Mouse (Mus musculus) layer of hippocampus, postnatal 25 days (tissue): Measurements from ENCODE around the gene Olfr446. TPM values are rescaled to one million over a fixed set of nuclear protein-coding genes. Genes with fewer than 3 reads are reported as not detected.

Experiments used
- DNase-seq, 2 experiments: peaks; one replicate each; pipeline ENCODE4 v3.0.0; 2022; ENCODE audit warnings: mixed read lengths in 2 of 2, low spot score in 1 of 2; ENCODE audit errors: extremely low spot score in 1 of 2
- total RNA-seq, 2 experiments: library from RNA; stranded (reverse); gene quantifications; 2 replicates each; pipeline ENCODE4 v1.2.3; 2021

The Olfr446 gene
- not detected for total RNA-seq

DNA sequence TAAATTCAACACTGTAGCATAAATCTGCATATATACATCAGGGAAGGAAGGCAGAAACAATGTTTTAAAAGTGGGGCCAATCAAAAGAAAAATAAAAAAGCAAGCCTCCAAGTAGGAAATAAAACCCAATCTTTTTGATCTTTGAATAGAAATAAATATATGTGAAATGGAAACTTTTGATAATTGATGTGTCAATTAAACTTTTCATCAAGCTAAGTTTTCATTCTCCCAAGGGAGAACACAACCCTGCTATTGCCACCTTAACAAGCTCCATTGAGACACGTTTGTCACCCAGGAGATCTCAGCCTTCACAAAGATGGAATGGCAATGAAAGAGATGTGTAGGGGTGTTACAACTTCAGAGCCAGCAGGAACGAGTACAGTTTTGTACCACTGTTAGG, at the start of gene Olfr446:
Gene Olfr446 (plus strand): TSS at position 301 of the 400 bp plus-strand sequence.
- no peak for DNase-seq

DNA sequence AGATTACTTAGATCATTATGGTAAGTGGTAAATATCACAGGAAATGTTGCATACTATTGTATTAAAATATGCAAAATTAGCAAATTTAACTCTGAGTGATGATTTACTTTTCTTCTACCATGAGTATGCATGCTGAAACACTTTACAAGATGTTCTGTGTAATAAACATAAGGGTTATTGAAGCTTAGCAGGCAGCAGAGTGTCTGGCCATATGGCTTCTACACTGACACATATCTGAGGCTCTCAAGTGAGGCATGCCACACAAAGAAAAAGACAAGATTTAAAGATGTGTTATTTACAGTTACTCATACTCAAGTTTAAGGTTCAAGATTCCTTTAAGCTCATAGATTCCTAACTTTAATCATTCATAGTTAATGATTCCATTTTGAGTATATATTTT, 44.9 kb upstream of the Olfr446 start:
- no peak for DNase-seq

DNA sequence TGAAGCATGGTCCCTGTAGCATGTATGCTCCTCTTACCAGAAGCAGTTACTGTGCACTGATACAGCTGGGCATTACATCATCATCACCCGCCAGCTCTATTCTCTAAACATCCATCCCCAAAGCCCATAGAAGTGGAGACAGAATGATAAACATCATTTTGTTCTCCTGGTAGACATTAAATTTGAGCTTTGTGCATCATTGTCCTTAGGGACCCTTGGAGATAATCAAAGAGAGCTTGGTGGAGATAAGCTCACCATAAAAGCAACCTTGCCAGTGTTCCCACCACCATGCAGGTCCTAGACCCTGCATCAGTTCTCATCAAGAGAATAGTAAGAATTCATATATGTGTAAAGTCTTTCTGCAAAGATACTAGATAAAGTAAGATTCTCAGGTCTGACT, 31.0 kb upstream of the Olfr446 start, which contains the start of gene Olfr448:
Gene Olfr448 (plus strand): TSS at position 301 of the 400 bp plus-strand sequence.
- DNase-seq: no peak

DNA sequence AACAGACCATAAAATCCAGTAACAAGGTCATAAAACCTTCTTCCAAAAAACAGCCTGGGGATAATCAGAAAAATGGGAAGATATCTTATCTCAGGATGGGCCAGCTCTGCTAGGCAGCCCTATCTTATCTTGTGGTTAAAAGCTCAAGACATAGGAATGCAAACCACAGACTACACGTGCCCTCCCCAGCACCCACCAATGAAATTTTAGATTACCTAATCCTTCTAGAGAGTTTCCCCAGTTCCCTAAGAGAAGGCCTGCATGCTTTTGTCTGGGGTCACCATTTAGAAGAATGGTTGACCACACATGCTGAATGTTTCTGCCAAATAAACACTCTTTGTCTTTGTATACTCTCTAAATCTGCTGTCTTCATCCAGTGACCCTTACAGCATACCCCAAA, 20.8 kb upstream of the Olfr446 start:
- no peak for DNase-seq

DNA sequence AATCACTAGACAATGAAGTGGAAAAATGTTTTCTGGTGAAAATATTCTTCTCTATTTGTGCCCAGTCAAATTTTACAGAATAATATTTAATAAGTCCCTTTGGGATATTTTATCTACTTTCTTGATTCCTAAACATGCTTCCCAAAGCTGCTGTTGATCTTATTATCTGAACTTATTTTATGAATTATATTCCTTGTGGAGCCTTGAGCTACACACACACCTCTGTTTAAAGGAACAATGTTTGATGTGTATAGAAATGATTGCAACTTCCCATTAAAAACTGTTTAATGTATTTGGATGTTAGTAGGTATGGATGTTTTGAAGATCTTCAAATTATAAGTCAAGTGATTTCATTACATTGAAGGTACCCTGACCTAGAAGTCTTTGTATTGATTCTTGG, 12.6 kb upstream of the Olfr446 start, which contains the start of gene Olfr447:
Gene Olfr447 (plus strand): TSS at position 301 of the 400 bp plus-strand sequence.
- DNase-seq: no peak

DNA sequence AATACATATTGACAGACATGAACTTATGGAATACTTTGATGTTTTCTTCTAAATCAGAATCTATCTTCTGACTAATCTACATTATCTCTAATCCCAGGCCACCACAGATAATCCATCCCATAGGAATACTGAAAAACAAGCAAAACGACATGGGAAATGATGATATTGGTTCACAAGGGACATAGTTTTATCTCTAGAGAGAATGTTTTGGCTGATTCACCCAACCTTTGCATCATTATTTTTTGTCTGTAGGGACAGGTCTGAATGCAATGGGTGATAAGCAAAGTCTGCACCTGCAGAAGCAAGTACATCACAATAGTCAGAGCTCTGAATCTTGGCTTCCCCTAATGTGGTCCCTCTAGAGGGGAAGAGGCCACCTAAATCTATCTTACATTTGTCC, 27.6 kb downstream of the Olfr446 start, which contains the start of gene Olfr444:
Gene Olfr444 (plus strand): TSS at position 301 of the 400 bp plus-strand sequence.
- no peak for DNase-seq

DNA sequence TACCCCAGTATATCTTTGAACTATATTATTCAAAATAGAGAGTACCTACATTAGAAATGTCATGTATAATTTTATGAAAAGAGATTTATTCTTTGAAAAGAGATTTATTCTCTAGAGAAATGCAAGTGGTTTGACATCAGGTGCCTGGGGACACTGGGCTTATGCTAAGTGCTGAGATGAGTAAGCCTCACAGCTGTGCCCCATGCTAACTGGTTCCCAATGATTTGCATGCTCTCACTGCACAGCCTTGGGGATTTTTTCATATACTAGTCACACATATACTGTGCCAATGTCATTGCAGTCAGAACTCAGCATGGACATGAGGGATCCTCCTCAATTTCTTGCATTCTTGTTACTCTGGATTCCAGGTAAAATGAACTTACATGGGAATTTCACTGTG, 59.2 kb downstream of the Olfr446 start:
- no peak for DNase-seq

Other genes starting within 250 kb of the Olfr446 start
- gene Tcaf1, start 211.3 kb upstream of the Olfr446 start, total RNA-seq: 100 to 1,000 TPM; 207 to 217 TPM
- gene Olfr453, start 182.0 kb upstream of the Olfr446 start, total RNA-seq: not detected
- gene Olfr38, start 165.0 kb upstream of the Olfr446 start, total RNA-seq: not detected
- not detected for gene Olfr452, start 136.3 kb upstream of the Olfr446 start, total RNA-seq
- not detected for gene Olfr450, start 109.4 kb upstream of the Olfr446 start, total RNA-seq
- not detected for gene Olfr449, start 87.0 kb upstream of the Olfr446 start, total RNA-seq
- gene Olfr448, start 30.9 kb upstream of the Olfr446 start, total RNA-seq: not detected
- gene Olfr447, start 12.5 kb upstream of the Olfr446 start, total RNA-seq: not detected
- gene Olfr444, start 27.7 kb downstream of the Olfr446 start, total RNA-seq: not detected
- not detected for gene Olfr441, start 185.0 kb downstream of the Olfr446 start, total RNA-seq
- gene Olfr237-ps1, start 225.2 kb downstream of the Olfr446 start, total RNA-seq: not detected
- gene Olfr437, start 241.9 kb downstream of the Olfr446 start, total RNA-seq: not detected